Mouse (Mus musculus) left cerebral cortex, postnatal 36 days (tissue): Measurements from ENCODE around the gene Ptcra. TPM values are rescaled to one million over a fixed set of nuclear protein-coding genes. Genes with fewer than 3 reads are reported as not detected.
"Not testable (repeated sequence)": the region's sequence is repeated elsewhere in the genome, so short reads cannot be mapped to it uniquely, and the experiment has no call there.

Experiments
- DNase-seq, 2 experiments: peaks; one replicate each; pipeline ENCODE4 v3.0.0; 2021 to 2022; ENCODE audit warnings: low spot score in 2 of 2, mixed read lengths in 1 of 2
- intact Hi-C: fragments of 180-260 bp; cut with DNase I; formaldehyde crosslinking; loops from one replicate; pipeline ENCODE4 v1.15.1; 2025
- total RNA-seq, 2 experiments: library from RNA; stranded (reverse); gene quantifications; 2 replicates each; pipeline ENCODE4 v1.2.3; 2021

Gene Ptcra
- total RNA-seq, 2 experiments from 2014 or later: 0.25 to 0.41 TPM

DNA sequence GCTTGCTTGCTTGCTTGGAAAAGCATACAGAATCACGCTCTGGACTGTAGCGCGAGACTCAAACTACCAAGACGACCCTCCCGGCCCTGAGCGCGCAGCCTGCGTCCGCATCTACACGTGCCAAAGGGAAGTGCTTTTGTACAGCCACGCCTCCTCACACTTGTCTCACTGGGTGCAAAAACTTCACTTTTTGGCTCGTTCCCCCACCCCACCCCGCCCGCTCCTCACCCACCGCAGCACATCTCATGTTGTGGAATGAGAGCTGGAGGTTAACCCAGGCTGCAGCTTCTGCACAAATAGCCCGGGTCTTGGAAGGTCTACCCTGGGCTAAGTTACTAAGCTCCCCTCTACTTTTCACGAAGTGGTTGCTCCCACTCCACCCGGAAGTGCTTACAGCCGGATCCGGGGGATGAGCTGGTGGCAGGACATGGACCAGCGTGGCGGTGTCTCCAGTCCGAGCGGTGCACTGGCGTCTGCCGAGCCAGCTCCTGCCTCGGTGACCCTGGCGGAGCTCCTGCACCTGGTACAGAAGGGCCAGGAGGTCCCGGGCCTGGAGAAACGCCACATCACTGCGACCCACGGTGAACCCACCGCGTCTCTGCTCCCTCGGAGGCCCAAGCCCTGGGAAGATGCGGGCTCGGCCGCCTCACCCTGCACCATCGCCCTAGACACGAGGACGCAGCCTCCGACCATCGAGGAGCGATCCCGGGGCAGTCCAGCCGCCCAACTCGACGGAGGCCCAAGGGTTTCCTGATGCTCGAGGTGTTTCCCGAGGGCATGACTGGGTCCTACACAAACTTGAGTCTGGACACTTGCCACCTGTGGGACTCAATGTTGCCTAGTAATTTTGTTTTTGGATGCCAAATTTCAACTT, 9.1 kb upstream of the Ptcra start, which contains the start of gene 2310039H08Rik:
Gene 2310039H08Rik (plus strand): TSS at position 232 of the 874 bp plus-strand sequence.
- DNase-seq: peak; percentile 86 to 88
- intact Hi-C loops: loop anchor here (2.0 kb wide), 1 partner anchor 20 kb away; the partner anchor contains the start of gene Cnpy3

DNA sequence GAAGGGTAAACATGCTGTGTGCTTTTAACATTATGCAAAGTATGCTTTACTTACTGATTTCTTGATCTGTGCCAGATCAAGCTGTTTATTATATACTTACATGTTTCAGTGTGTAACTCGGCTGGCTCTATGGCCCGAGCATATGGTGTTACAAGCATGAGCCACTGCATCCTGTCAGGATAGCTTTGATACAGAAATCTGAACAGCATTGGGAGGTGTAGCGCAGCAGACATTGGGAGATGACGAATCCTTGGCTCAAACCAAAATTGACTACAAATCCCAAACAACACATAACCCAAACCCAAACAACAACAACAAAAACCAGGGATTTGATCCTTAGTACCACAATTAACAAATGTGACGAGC, 8.5 kb upstream of the Ptcra start:
- DNase-seq: no peak
- intact Hi-C loops: loop anchor here (2.0 kb wide), 1 partner anchor 19 kb away; the partner anchor contains the start of gene Cnpy3

DNA sequence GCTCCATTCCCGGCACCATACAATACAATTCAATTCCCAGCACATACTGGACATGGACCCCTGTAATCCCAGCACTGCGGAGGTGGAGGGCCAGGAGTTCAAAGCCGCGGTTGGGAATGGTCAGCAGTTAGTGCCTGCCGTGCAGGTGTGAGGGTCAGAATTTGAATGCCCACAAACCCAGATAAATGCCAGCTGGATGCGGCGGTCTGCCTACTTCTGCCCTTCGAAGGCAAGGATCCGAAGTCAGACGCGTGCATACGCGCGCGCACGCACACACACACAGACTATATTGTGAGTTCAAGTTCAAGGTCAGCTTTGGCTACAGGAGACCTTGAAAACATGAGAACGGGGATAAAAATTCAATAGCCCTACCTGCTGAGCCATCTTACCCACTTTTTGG, 8.1 kb upstream of the Ptcra start:
- intact Hi-C loops: loop anchor here (2.0 kb wide), 1 partner anchor 19 kb away; the partner anchor contains the start of gene Cnpy3
- no peak for DNase-seq

DNA sequence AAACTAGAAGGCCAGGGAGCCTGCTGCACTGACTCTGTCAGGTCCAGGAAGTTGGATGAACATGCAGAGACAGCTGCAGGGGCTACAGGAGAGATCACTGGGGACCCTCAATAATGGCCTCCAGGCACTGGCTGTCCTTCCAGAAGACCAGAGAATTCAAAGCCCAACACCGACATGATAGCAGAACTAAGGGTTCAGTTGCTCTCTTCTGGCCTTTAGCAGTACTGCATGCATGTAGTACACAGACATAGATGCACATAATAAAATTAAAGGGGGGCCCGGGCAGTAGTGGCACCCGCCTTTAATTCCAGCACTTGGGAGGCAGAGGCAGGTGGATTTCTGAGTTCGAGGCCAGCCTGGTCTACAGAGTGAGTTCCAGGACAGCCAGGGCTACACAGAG, 7.5 kb upstream of the Ptcra start:
- DNase-seq: no peak
- intact Hi-C loops: no loop called here

DNA sequence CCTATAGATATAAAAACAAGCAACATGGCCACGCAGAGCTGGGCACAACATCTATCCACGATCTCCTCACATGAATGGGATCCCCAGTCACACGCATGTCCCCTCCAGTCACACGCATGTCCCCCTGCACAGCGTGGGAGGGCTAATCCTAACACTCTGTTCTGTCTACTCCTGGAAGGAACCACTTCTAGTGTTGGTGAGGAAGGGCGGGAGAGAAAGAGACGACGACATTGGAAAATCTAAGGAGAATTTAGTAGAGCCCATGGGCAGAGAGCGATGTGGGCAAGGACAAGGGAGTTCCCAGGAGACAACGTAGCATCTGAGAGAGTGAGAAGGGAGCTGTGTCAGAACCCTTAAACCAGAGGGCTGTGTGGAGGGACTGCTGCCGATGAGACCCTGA, 7.0 kb upstream of the Ptcra start:
- no peak for DNase-seq
- intact Hi-C loops: no loop called here

DNA sequence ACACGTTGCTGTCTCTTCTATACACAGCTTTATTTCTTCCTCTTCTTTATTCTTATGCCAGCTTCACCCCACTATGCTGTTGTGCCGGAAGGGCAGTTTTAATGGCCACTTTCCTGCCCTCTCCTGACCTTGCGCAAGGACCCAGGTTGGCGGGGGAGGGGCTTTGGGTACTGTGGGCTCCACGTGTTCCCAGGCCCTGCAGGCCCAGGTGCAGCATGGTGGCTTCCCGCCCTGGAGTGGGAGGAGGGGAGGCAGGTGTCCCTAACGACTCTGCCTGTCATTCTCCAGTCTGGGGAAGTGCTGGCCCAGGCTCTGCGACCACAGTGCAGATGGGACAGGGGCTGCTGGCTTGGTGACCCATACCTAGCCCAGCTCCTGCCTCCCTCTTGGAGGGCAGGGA, 4.4 kb upstream of the Ptcra start:
- intact Hi-C loops: no loop called here
- no peak for DNase-seq

DNA sequence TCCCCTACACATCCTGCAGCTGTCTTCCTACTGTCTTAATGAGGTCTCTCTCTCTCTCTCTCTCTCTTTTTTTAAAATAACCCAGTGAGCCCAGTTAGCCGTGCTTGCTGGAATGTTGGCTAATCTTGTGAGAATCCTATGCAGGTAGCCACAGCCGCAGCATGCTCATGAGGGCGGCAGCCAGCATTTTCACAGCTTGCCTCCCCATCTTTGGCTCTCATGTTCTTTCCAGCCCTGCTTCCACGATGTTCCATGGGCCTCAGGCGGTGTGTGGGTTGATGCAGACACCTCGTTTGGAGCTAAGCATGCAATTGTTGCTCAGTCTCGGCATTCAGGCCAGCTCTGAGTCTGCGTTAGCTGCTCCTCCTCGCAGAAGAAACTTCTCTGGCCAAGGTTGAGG, 1.4 kb upstream of the Ptcra start:
- peak; percentile 62 to 74 for DNase-seq
- intact Hi-C loops: not testable (repeated sequence)

DNA sequence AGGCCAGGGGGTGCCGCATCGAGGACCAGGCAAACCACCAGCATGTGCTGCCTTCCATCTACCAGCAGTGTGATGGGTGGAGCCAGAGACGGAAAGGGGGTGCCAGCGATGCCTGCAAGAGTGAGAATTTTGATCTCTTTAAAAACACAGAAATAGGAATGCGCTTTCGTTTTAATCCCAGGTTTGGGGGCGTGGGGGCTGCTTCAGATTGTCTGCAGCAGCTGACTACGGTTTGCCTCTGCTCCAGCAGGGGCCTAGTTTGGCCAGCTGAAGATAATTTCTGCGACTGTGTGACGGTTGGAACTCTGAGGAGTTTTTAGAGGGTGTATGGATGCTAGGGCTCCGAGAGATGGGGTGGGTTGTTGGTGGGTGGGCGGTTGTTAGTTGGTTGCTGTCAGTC, 4.8 kb downstream of the Ptcra start:
- intact Hi-C loops: no loop called here
- DNase-seq: peak in 1 of 2 experiments; percentile 47

DNA sequence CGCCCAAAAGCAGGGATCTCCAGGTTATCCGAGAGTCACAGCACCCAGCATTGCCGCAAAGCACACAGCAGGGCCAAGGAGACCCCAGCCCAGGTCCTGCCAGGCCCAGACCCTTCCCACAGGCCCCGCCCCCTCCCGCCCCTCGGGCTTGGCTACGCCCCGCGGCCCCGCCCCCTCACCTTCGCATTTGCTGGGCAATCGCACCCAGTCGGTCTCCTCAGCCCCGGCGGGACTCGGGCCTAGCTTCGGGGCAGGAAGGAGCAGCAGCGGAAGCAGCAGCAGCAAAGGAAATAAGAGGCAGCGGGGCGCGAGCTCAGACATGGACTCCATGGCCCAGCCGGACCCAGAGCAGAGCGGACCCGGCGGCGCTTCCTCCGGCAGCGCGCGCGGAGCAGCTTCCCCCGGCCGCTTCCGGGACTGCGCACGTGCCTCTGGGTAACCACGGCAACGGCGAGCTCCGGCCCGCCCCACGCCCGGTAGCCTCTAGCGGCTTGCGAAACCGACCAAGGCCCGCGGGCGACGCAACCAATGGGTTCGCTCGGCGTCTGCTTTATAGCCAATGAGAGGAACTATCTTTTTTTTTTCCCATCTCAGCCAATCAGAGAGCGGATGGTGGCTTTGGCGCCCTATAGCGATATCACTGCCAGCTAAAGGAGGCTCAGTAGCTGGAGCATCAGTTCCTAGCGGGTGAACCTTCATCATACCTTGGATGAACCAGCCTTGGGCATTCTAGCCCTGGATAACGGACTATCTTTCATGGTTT, 11.5 kb downstream of the Ptcra start, which contains the start of gene Cnpy3:
Gene Cnpy3 (minus strand): TSS at position 421 of the 763 bp plus-strand sequence.
- intact Hi-C loops: loop anchor here (2.0 kb wide), 1 partner anchor 21 kb away; the partner anchor contains the start of gene 2310039H08Rik
- DNase-seq: peak; percentile 97

DNA sequence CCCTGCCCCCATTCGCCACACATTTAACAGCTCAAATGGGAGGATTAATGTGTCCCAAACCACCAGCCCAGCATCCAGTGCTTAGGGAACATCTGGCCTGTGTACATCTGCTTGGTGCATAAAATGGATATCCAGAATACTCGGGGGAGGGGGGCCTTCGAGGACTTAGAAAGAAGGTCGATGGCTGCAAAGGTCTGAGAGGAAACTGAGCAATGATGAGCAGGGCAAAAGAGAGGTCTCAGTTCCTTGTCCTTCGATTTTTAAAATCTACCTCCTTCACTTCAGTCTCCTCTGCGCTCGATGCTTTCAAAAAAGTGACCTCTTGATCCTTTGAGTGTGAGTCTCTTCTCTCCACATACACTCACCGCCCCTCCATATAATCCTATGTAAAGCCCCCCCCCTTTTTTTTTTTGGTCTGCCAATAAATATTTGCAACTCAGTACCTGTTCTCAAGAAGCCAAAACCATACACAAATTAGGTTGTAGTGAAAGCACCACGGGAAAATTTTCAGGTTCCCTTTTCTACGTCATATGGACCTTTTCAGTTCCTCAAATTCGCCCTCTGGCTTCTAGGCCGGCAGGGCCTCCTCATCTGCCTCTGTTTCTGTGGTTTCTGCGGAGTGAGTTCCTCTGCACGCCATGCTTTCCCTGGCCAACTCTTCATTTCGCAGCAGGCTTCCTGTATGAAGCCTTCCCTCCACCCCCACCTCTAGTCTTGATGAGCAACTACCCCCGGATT, 12.3 kb downstream of the Ptcra start:
- DNase-seq: no peak
- intact Hi-C loops: no loop called here

DNA sequence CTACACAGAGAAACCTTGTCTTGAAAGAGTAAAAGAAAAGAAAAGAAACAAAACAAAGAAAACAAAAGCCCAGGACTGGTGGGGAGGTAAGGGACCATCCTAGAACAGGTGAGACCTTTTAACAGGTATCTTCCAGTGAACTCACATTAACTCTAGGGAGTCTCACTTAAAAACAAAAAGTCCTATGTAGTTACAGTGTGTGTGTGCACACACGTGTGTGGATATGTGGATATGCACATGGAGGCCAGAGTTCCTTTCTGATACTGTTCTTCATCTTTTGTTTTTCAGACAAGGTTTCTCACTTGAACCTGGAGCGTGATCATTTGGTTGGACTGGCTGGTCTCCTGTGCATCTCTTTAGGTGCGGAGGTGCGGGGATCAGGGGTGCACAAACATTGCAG, 12.9 kb downstream of the Ptcra start:
- intact Hi-C loops: no loop called here
- no peak for DNase-seq

DNA sequence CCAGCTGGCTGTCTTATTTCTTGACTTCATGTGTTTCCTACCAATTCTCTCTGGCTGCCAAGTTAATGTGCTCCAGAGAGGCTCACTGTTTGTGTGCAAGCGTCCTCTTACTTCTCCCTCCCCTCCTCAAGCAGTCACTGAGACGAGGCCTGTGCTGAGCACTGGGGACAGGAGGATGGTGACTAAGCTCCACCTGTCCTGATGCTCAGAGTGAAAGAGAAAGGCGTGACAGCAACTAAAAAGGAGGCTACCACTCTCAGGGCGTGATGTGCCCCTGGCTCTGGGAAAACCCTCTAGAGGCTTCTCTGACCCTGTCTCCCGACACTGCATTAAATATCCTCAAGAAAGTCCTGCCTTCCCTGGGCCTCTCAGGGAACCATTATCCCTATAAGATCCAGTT, 14.2 kb downstream of the Ptcra start:
- DNase-seq: no peak
- intact Hi-C loops: no loop called here

DNA sequence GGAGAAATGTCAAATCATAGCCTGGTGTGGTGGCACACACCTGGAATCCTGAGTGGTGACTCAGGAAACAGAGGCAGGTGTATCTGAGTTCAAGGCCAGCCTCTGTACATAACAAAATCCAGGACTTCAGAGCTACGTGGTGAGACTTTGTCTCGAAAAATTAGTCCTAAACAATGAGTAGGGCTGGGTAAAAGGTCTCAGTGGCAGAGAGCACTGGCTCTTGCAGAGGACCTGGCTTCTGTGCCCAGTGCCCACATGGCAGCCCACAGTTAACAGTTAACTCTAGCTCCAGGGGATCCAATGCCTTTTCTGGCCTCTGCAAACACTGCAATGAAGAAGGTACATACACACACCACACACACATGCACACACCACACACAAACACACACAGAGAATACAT, 15.7 kb downstream of the Ptcra start:
- intact Hi-C loops: no loop called here
- no peak for DNase-seq

DNA sequence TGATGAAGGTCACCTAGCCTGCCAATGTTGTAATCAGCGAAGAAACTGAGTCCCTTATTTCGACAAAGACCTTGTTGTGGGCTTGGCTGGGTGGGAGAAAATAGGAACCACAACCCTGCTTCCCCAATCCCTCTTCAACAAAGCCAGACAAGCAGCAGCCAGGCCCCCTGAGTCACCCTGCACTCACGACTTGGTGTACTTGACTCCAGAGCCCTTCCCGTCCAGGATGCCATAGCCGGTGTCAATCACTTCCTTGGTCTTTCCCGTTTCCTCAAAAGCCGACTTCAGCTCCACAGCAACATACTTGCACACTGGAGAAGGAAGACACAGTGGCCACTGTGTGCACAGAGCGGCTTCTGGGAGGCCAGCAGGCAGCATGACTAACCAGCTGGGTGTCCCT, 16.3 kb downstream of the Ptcra start:
- DNase-seq: no peak
- intact Hi-C loops: no loop called here

DNA sequence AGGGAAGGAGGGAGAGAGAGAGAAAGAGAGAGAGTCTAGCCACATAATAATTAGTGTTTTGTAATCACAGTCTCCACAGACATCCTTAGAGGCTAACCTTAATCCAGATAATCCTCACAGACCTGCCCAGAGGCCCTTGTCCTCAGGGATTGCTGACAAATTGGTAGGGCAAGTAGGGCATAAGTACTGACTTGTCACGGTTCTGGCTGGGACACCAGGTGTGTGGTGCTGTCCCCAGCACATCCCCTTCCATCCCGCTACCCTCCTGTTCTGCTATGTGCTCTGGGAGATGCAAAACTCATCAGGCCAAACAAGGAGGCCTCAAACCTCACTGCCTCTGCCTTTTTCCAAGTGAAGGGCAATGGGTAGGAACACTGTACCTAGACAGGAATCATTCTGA, 18.0 kb downstream of the Ptcra start:
- no peak for DNase-seq
- intact Hi-C loops: no loop called here

DNA sequence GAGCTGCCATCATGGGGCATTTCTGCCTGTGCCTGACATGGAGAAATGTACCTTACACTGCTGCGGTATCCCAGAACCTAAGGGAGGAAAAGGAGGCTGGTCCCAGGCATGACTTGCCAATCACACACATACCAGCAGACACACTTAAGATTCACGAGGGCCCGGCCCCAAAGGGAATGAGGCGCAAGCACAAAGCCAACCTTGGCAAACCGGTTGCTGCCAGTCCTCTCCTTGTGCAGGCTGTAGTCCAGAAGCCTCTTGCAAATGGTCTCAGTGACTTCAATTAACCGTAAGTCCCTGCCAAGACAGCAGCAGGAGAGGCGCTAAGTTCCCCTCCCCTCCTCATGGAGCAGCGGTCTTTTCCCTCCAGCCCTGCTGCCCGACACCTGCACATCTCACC, 20.5 kb downstream of the Ptcra start:
- intact Hi-C loops: no loop called here
- DNase-seq: no peak

DNA sequence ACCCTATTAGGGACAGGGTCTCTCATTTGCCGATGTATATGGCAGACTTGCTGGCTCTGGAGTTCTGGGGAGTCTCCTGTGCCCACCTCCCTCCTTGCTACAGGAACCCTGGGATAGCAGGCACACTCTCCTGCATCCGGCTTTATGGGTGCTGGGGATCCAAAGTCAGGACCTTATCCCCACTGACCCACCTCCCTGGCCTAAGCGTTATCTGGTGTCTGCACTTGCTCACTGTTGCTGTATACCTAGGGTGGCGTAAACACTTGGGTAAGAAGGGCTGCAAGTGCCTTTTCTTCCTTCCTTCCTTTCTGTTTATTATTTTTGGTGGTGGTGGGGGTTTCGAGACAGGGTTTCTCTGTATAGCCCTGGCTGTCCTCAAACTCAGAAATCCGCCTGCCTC, 22.2 kb downstream of the Ptcra start:
- DNase-seq: no peak
- intact Hi-C loops: no loop called here

DNA sequence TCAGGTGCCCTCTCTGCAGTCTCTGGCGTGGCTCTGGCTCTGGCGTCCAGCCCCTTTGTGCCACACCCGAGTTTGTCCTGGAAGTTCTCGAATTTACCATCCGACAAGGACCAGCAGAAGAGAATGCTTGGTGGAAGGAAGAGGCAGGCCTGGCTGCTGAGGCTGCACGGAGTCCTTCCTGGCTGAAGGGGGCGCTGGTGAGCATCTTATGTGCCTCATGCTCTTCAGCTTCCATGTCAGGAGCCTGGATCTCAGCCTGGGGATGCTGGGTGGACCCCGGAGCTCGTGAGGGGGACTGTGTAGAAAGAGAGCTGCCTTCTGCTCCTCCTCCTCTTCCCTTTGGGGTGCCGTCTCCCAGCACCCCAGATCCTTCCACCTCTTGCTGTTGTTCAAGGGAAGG, 27.4 kb downstream of the Ptcra start:
- no peak for DNase-seq
- intact Hi-C loops: no loop called here

DNA sequence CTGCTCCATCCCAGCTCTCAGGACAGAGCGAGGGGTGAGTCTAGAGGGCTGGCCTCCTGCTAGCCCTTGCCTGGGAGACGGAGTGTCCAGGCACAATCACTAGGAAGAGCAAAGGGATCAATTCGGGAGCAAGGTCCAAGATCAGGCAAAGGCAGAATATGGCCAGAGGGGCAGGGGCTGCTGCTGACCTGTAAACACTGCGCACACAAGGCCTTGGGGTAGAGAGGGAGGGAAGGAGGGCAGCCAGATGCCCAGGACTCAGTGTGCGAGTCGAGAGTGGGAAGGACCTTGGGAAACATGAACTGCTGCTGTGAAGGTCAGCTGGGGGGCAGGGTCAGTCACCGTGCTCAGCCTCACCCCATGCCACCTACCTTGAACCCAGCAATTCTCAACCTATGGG, 28.2 kb downstream of the Ptcra start:
- intact Hi-C loops: no loop called here
- no peak for DNase-seq

DNA sequence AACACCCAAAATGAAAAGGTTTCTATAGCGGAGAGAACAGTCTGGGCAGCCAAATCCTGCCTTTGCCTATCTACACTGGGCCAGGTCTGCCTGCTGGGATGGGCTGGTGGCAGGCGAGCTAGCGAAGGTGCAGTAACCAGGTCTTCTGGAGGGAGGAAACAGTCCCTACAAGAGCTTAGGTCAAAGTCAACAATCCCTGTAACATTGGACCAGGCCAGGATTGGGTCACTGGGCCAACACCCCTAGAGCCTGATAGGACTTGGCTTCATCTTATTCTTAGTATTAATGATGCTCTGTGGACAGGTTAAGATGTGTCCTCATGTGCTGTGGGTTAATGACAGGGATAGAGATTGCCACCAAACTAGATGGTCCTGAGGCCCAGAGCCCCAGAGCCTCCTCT, 29.5 kb downstream of the Ptcra start:
- DNase-seq: no peak
- intact Hi-C loops: no loop called here
